Mouse (Mus musculus) ES-Bruce4 (cell line): Measurements from ENCODE around the gene Rspry1.

ENCODE experiments used
- CTCF ChIP-seq: IDR thresholded peaks from one replicate; pipeline ENCODE4 v1.8.1; 2011; ENCODE audit warnings: low read depth, low read length
- EP300 ChIP-seq: IDR thresholded peaks from 2 replicates; pipeline ENCODE4 v1.6.1; 2011; ENCODE audit warnings: low read depth, low read length; ENCODE audit not compliant: insufficient read depth
- POLR2A ChIP-seq: IDR thresholded peaks from one replicate; pipeline ENCODE4 v1.8.1; 2011; ENCODE audit warnings: low read length; ENCODE audit not compliant: insufficient read depth

DNA sequence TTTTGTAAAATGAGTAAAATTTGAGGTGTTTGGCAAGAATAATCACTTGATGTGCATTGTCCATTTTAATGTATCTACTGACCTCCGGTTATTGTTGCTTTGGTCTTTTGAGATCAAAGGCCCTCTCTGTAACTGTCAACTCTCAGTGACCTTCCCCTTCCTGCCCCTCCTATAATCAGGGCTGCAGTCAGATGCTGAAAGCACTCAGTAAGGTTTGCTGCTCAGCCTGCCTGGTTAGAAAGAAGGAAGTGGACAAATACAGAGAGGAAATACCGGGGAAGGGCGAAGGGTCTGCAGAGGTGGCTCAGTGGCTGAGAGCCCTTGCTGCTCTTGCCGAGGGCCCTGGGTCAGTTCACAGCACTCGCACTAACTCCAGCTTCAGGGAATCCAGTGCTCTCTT lies 72.6 kb downstream of the Rspry1 start:
- TF ChIP-seq CTCF (no peak), POLR2A (no peak), EP300 (no peak)
